ENCODE assay signal across 11 mouse cellular contexts in genomic region chr9:62726472-62726871, GRCm38 (mm10). TPM values are rescaled to one million over a fixed set of nuclear protein-coding genes. Genes with fewer than 3 reads are reported as not detected.
DNase-seq lines count a peak whose midpoint lies in the region; ATAC-seq lines count a peak whose summit lies in the region.
"Had no signal": no experiment of that assay in that cellular context is flagged by ENCODE, and none has a peak within 500 bp of the region (broad histone marks: within the 10 kb centered on the region; RNA-seq: fewer than 3 reads in every experiment).

No protein-coding gene starts in this region.

- H3K9ac ChIP-seq in hindbrain, embryonic 13.5 days = no peak overlapping the region
- H3K9ac ChIP-seq: forebrain, embryonic 15.5 days; hindbrain, embryonic 14.5 days; limb, embryonic 13.5 days had no signal

- no peak overlapping the region for H3K27ac ChIP-seq in hindbrain, embryonic 13.5 days
- H3K27ac ChIP-seq: forebrain, embryonic 15.5 days; hindbrain, embryonic 14.5 days had no signal

- ATAC-seq in hindbrain, embryonic 13.5 days (ENCODE audit: low FRiP score) = no peak
- ATAC-seq: forebrain, embryonic 15.5 days had no signal

- H3K4me2 ChIP-seq in hindbrain, embryonic 13.5 days = no peak overlapping the region
- H3K4me2 ChIP-seq: forebrain, embryonic 15.5 days; hindbrain, embryonic 14.5 days; limb, embryonic 13.5 days had no signal

- no peaks in the 10 kb centered on the region for H3K9me3 ChIP-seq in hindbrain, embryonic 13.5 days
- H3K9me3 ChIP-seq: forebrain, embryonic 15.5 days; limb, embryonic 13.5 days had no signal

- intact Hi-C loops in heart, postnatal 10 days (cut with DNase I) = no loop called here

- H3K36me3 ChIP-seq in hindbrain, embryonic 13.5 days = no peaks in the 10 kb centered on the region
- H3K36me3 ChIP-seq: forebrain, embryonic 15.5 days had no signal

- peak; percentile 37 for DNase-seq in heart, postnatal 4 days
- DNase-seq in heart, postnatal 10 days = no peak
- peak; percentile 31 for DNase-seq in right cerebral cortex, postnatal 14 days
- no peak for DNase-seq in right cerebral cortex, postnatal 10 days (ENCODE audit: low spot score in 2 of 2)
- DNase-seq in embryo, embryonic 10.5 days (ENCODE audit: low spot score) = peak; percentile 53
- peak; percentile 26 to 37 for DNase-seq in thymus, postnatal 36 days
- no peak for DNase-seq in spleen, postnatal 4 days (ENCODE audit: low spot score in 2 of 2)

- peaks cover 9% of the 10 kb centered on the region for H3K4me1 ChIP-seq in hindbrain, embryonic 13.5 days (replicated peaks)

- H3K4me3 ChIP-seq in hindbrain, embryonic 13.5 days = no peak overlapping the region
- H3K4me3 ChIP-seq: forebrain, embryonic 15.5 days; limb, embryonic 13.5 days had no signal

- 62% methylated on average over 6 of the region's 6 CpGs for WGBS in hindbrain, embryonic 13.5 days

- no peaks in the 10 kb centered on the region for H3K27me3 ChIP-seq in hindbrain, embryonic 13.5 days
- H3K27me3 ChIP-seq: forebrain, embryonic 15.5 days; limb, embryonic 13.5 days had no signal

RNA-seq across cellular contexts. Expression of gene Itga11, which starts 48.8 kb away (rescaled TPM):
- 1 to 10 TPM in 1 of 2 experiments, under 1 TPM in 1; 0.98 to 1.1 TPM for total RNA-seq in heart, postnatal 4 days (2021)
- total RNA-seq in heart, postnatal 10 days (2021) = 1 to 10 TPM; 1.4 to 1.5 TPM
- polyA plus RNA-seq in hindbrain, embryonic 13.5 days (2015; fragmentation: Nextera tagmentation; extraction: Ambion mirVana) = 1.7 and 2.0 TPM in 2 replicates

Comparison
In these comparisons a context has a peak if more than half of its experiments do, and no peak if none do; other contexts are left out.
1. DNase-seq: peak in heart, postnatal 4 days (single experiment), right cerebral cortex, postnatal 14 days (single experiment), embryo, embryonic 10.5 days (single experiment) and thymus, postnatal 36 days (2 of 2); none in heart, postnatal 10 days (0 of 2), right cerebral cortex, postnatal 10 days (0 of 2) and spleen, postnatal 4 days (0 of 2).